Mouse (Mus musculus): ENCODE measurements around the gene Olig3.

DNA sequence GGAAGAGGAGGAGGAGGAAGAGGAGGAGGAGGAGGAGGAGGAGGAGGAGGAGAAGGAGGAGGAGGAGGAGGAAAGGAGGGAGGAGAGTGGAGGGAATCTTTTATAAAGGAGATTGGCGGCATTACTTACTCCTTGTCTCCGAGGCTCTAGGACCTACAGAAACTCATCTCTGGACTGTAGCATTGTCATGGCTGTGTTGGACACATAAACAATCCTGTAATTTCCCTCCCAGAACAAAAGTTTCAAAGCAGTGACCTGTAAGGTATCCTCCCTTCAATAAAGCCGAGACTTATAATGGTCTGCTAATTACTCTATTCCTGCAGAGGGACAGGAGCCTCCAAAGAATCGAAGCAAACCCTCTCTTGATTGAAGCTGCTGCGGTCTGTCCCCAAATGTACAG is 7.0 kb downstream of the Olig3 start:
- TF ChIP-seq TAL1 (IDR thresholded peaks at IDR 0.05; ENCODE audit: low read length) (no peak), GATA1 (IDR thresholded peaks at IDR 0.05; ENCODE audit: low read length) (no peak)

All from erythroblast, embryonic 14.5 days (primary cell).